Mouse (Mus musculus): ENCODE results near the gene P3h3. TPM values are rescaled to one million over a fixed set of nuclear protein-coding genes. Genes with fewer than 3 reads are reported as not detected.

P3h3 gene
- total RNA-seq, 2 experiments from 2014 or later: 1.4 to 4.0 TPM

Other genes starting within 250 kb of the P3h3 start
- gene C1s2, start 221.7 kb downstream of the P3h3 start, total RNA-seq (2014; fragmentation: Nextera tagmentation): not detected in 2 replicates
- gene C1s2, start 221.7 kb downstream of the P3h3 start, total RNA-seq (2017): not detected in 2 replicates
- gene Lpcat3, start 194.7 kb downstream of the P3h3 start, total RNA-seq (2014; fragmentation: Nextera tagmentation): 38.3 and 52.1 TPM in 2 replicates
- gene Lpcat3, start 194.7 kb downstream of the P3h3 start, total RNA-seq (2017): 23.1 and 29.3 TPM in 2 replicates
- gene Emg1, start 145.6 kb downstream of the P3h3 start, total RNA-seq (2014; fragmentation: Nextera tagmentation): 201 and 231 TPM in 2 replicates
- gene Emg1, start 145.6 kb downstream of the P3h3 start, total RNA-seq (2017): 193 and 209 TPM in 2 replicates
- 310 and 315 TPM in 2 replicates for gene Phb2, start 145.4 kb downstream of the P3h3 start, total RNA-seq (2014; fragmentation: Nextera tagmentation)
- gene Phb2, start 145.4 kb downstream of the P3h3 start, total RNA-seq (2017): 320 and 326 TPM in 2 replicates
- 169 and 206 TPM in 2 replicates for gene Ptpn6, start 119.0 kb downstream of the P3h3 start, total RNA-seq (2014; fragmentation: Nextera tagmentation)
- 327 and 371 TPM in 2 replicates for gene Ptpn6, start 119.0 kb downstream of the P3h3 start, total RNA-seq (2017)
- 177 and 222 TPM in 2 replicates for gene Grcc10, start 116.4 kb downstream of the P3h3 start, total RNA-seq (2014; fragmentation: Nextera tagmentation)
- gene Grcc10, start 116.4 kb downstream of the P3h3 start, total RNA-seq (2017): 109 and 136 TPM in 2 replicates
- gene Gm45234, start 101.7 kb downstream of the P3h3 start, total RNA-seq (2014; fragmentation: Nextera tagmentation): not detected in 2 replicates
- not detected in 2 replicates for gene Gm45234, start 101.7 kb downstream of the P3h3 start, total RNA-seq (2017)
- gene Atn1, start 101.2 kb downstream of the P3h3 start, total RNA-seq (2014; fragmentation: Nextera tagmentation): 25.1 and 37.2 TPM in 2 replicates
- gene Atn1, start 101.2 kb downstream of the P3h3 start, total RNA-seq (2017): 2.6 and 3.0 TPM in 2 replicates
- 0.23 TPM in 1 of 2 replicates, not detected in the other for gene Eno2, start 88.1 kb downstream of the P3h3 start, total RNA-seq (2014; fragmentation: Nextera tagmentation)
- gene Eno2, start 88.1 kb downstream of the P3h3 start, total RNA-seq (2017): not detected in 2 replicates
- gene Lrrc23, start 78.0 kb downstream of the P3h3 start, total RNA-seq (2014; fragmentation: Nextera tagmentation): not detected in 2 replicates
- 0.98 TPM in 1 of 2 replicates, not detected in the other for gene Lrrc23, start 78.0 kb downstream of the P3h3 start, total RNA-seq (2017)
- 3.1 and 5.2 TPM in 2 replicates for gene Spsb2, start 49.1 kb downstream of the P3h3 start, total RNA-seq (2014; fragmentation: Nextera tagmentation)
- gene Spsb2, start 49.1 kb downstream of the P3h3 start, total RNA-seq (2017): 4.6 and 10.5 TPM in 2 replicates
- gene Tpi1, start 43.5 kb downstream of the P3h3 start, total RNA-seq (2014; fragmentation: Nextera tagmentation): 357 and 379 TPM in 2 replicates
- gene Tpi1, start 43.5 kb downstream of the P3h3 start, total RNA-seq (2017): 273 and 305 TPM in 2 replicates
- 88.8 and 89.4 TPM in 2 replicates for gene Usp5, start 28.3 kb downstream of the P3h3 start, total RNA-seq (2014; fragmentation: Nextera tagmentation)
- 93.5 and 98.6 TPM in 2 replicates for gene Usp5, start 28.3 kb downstream of the P3h3 start, total RNA-seq (2017)
- 86.1 and 89.0 TPM in 2 replicates for gene Cdca3, start 28.2 kb downstream of the P3h3 start, total RNA-seq (2014; fragmentation: Nextera tagmentation)
- gene Cdca3, start 28.2 kb downstream of the P3h3 start, total RNA-seq (2017): 128 and 162 TPM in 2 replicates
- gene Gnb3, start 17.5 kb downstream of the P3h3 start, total RNA-seq (2014; fragmentation: Nextera tagmentation): not detected in 2 replicates
- not detected in 2 replicates for gene Gnb3, start 17.5 kb downstream of the P3h3 start, total RNA-seq (2017)
- gene Gpr162, start 6.2 kb upstream of the P3h3 start, total RNA-seq (2014; fragmentation: Nextera tagmentation): 2.0 TPM in 1 of 2 replicates, not detected in the other
- gene Gpr162, start 6.2 kb upstream of the P3h3 start, total RNA-seq (2017): not detected in 2 replicates
- 0.90 TPM in 1 of 2 replicates, not detected in the other for gene Cd4, start 30.5 kb upstream of the P3h3 start, total RNA-seq (2014; fragmentation: Nextera tagmentation)
- 0.41 and 0.60 TPM in 2 replicates for gene Cd4, start 30.5 kb upstream of the P3h3 start, total RNA-seq (2017)
- 1.4 and 3.8 TPM in 2 replicates for gene Lag3, start 54.0 kb upstream of the P3h3 start, total RNA-seq (2014; fragmentation: Nextera tagmentation)
- 1.4 and 9.6 TPM in 2 replicates for gene Lag3, start 54.0 kb upstream of the P3h3 start, total RNA-seq (2017)
- gene Ptms, start 62.4 kb upstream of the P3h3 start, total RNA-seq (2014; fragmentation: Nextera tagmentation): 16.1 and 21.9 TPM in 2 replicates
- 18.5 and 33.0 TPM in 2 replicates for gene Ptms, start 62.4 kb upstream of the P3h3 start, total RNA-seq (2017)
- 82.4 and 102 TPM in 2 replicates for gene Mlf2, start 73.6 kb upstream of the P3h3 start, total RNA-seq (2014; fragmentation: Nextera tagmentation)
- gene Mlf2, start 73.6 kb upstream of the P3h3 start, total RNA-seq (2017): 49.5 and 79.7 TPM in 2 replicates
- 96.6 and 112 TPM in 2 replicates for gene Cops7a, start 107.8 kb upstream of the P3h3 start, total RNA-seq (2014; fragmentation: Nextera tagmentation)
- gene Cops7a, start 107.8 kb upstream of the P3h3 start, total RNA-seq (2017): 48.8 and 52.0 TPM in 2 replicates
- not detected in 2 replicates for gene Pianp, start 138.9 kb upstream of the P3h3 start, total RNA-seq (2014; fragmentation: Nextera tagmentation)
- not detected in 2 replicates for gene Pianp, start 138.9 kb upstream of the P3h3 start, total RNA-seq (2017)
- 75.9 and 87.6 TPM in 2 replicates for gene Zfp384, start 151.4 kb upstream of the P3h3 start, total RNA-seq (2014; fragmentation: Nextera tagmentation)
- gene Zfp384, start 151.4 kb upstream of the P3h3 start, total RNA-seq (2017): 24.3 and 31.9 TPM in 2 replicates
- gene Ing4, start 182.0 kb upstream of the P3h3 start, total RNA-seq (2014; fragmentation: Nextera tagmentation): 49.2 and 55.8 TPM in 2 replicates
- 34.7 and 40.2 TPM in 2 replicates for gene Ing4, start 182.0 kb upstream of the P3h3 start, total RNA-seq (2017)
- 10.6 and 17.5 TPM in 2 replicates for gene Acrbp, start 191.9 kb upstream of the P3h3 start, total RNA-seq (2014; fragmentation: Nextera tagmentation)
- 1.3 and 3.9 TPM in 2 replicates for gene Acrbp, start 191.9 kb upstream of the P3h3 start, total RNA-seq (2017)
- 8.7 and 13.4 TPM in 2 replicates for gene Lpar5, start 210.2 kb upstream of the P3h3 start, total RNA-seq (2014; fragmentation: Nextera tagmentation)
- gene Lpar5, start 210.2 kb upstream of the P3h3 start, total RNA-seq (2017): 2.7 and 5.2 TPM in 2 replicates
- 136 and 161 TPM in 2 replicates for gene Chd4, start 238.2 kb upstream of the P3h3 start, total RNA-seq (2014; fragmentation: Nextera tagmentation)
- gene Chd4, start 238.2 kb upstream of the P3h3 start, total RNA-seq (2017): 246 and 373 TPM in 2 replicates